Mouse (Mus musculus) kidney, adult 2 months (tissue): ENCODE data around the gene Abcc8. TPM values are rescaled to one million over a fixed set of nuclear protein-coding genes. Genes with fewer than 3 reads are reported as not detected.

Source experiments
- DNase-seq: peaks from one replicate; pipeline ENCODE4 v3.0.0; 2021
- H3K27ac ChIP-seq: fragments of 200-500 bp; 2 replicates; pipeline ENCODE4 v1.5.1; 2012; ENCODE audit warnings: low read depth, low read length, control low read depth, inconsistent platforms; ENCODE audit not compliant: insufficient read depth
- H3K27me3 ChIP-seq: fragments of 200-500 bp; replicated peaks from 2 replicates; pipeline ENCODE4 v1.6.1; 2012; ENCODE audit warnings: mild to moderate bottlenecking, moderate library complexity, low read length, inconsistent platforms; ENCODE audit not compliant: control insufficient read depth, insufficient read depth
- H3K36me3 ChIP-seq: fragments of 200-500 bp; 2 replicates; pipeline ENCODE4 v1.6.1; 2012; ENCODE audit warnings: mild to moderate bottlenecking, moderate library complexity, low read length, inconsistent platforms; ENCODE audit not compliant: control insufficient read depth, insufficient read depth
- H3K4me1 ChIP-seq: fragments of 200-500 bp; 2 replicates; pipeline ENCODE4 v1.6.1; 2011; ENCODE audit warnings: low read length; ENCODE audit not compliant: control insufficient read depth, insufficient read depth
- H3K4me3 ChIP-seq: fragments of 200-500 bp; 2 replicates; pipeline ENCODE4 v1.5.1; 2011; ENCODE audit warnings: mild to moderate bottlenecking, low read depth, low read length, control low read depth; ENCODE audit not compliant: insufficient read depth
- CTCF ChIP-seq: fragments of 200-500 bp; conservative IDR thresholded peaks from 2 replicates; pipeline ENCODE4 v1.5.1; 2011; ENCODE audit warnings: low read depth, mild to moderate bottlenecking, control low read depth, low read length, moderate library complexity, mixed read lengths; ENCODE audit not compliant: insufficient read depth, insufficient read length
- POLR2A ChIP-seq: fragments of 200-500 bp; IDR thresholded peaks from one replicate; pipeline ENCODE4 v1.6.1; 2011; ENCODE audit warnings: low read depth, low read length, control low read depth
- WGBS: fragments of 180-500 bp; shearing (Covaris S2); methylation state at CpG from one replicate; pipeline ENCODE4 v1.1.7; 2018; 5-methylcytosine and 5-hydroxymethylcytosine counted together
- polyA plus RNA-seq: library from polyadenylated mRNA; depleted of rRNA; stranded (reverse); fragments of >200 nt; gene quantifications from 2 replicates; pipeline ENCODE4 v1.2.3, GENCODE M21; 2012

Abcc8 gene
- polyA plus RNA-seq, 1 experiment: 0.30 TPM

DNA sequence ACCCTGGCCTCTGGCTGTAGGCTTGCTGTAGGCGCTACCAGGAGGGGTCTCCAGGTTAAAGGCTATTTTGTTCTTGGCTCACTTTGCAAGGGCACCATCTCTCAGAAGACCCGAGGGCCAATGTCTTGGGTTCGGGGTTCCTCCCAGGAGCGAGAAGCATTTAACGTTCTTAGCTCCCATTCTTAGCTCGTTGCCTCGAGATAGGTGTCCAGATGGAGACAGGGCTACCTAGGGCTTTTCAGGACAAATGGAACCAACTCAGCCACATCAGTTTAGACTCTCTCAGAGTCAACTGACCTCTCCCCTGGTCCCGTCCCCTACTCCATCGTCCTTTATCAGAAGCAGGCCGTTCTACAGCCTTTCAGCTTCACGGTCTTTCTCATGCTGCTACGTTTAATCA lies 47.6 kb downstream of the Abcc8 start:
- DNase-seq: no peak
- 87% methylated on average over 12 of the region's 12 CpGs for WGBS
- Histone ChIP-seq H3K27ac (no peak overlapping the region), H3K4me1 (no peaks in the 10 kb centered on the region), H3K27me3 (no peaks in the 10 kb centered on the region), H3K36me3 (no peaks in the 10 kb centered on the region), H3K4me3 (no peak overlapping the region)
- TF ChIP-seq POLR2A (no peak), CTCF (no peak)

DNA sequence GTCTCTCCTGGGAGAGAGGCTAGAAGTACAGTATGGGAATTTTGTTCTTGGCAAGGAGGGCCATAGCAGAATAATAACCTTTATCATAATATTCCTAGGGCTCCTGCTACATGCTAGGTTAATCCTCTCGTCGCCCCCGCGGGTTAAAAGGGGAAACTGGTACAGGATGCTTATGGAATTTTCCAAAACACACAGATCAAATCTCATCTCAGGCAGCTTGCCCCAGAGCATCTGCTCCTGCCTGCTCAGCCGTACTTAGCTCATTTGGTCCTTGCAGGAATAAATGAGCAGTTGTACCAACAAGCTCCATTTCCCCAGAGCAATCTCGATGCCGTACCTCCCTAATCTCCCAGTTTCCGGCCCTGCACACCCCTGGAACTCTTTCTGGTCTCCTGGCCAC lies 48.0 kb downstream of the Abcc8 start:
- WGBS: 50% methylated on average over 8 of the region's 8 CpGs
- TF ChIP-seq POLR2A: no peak
- no peak for TF ChIP-seq CTCF

DNA sequence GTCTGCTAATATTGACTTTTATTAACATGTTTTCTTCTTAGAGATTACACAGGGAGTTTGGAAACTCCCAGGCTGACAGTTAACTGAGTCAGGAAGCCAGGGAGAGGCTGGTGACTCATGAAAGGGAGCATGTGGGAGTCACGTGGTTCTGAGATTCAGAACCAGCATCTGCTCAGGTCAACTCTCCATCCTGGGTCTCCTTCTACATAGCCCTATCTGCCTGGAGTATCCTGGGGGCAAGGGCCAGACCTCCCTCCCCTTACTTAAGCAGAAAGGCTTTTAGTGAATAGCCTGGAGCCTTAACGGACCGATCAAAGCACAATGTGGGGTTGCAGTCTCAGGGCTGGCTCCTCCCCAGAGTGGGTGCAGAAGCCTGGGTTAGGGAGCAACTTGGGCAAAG lies 48.6 kb downstream of the Abcc8 start:
- H3K36me3 ChIP-seq: no peaks in the 10 kb centered on the region
- no peaks in the 10 kb centered on the region for H3K27me3 ChIP-seq
- no peak overlapping the region for H3K27ac ChIP-seq
- H3K4me1 ChIP-seq: no peaks in the 10 kb centered on the region
- DNase-seq: no peak
- H3K4me3 ChIP-seq: no peak overlapping the region
- TF ChIP-seq CTCF: no peak
- no peak for TF ChIP-seq POLR2A
- 19% methylated on average over 3 of the region's 3 CpGs for WGBS

More for the DNA sequence above, 48.0 kb downstream of the Abcc8 start:
- H3K4me3 ChIP-seq: no peak overlapping the region
- no peaks in the 10 kb centered on the region for H3K36me3 ChIP-seq
- no peak overlapping the region for H3K27ac ChIP-seq
- H3K4me1 ChIP-seq: no peaks in the 10 kb centered on the region
- no peak for DNase-seq
- H3K27me3 ChIP-seq: no peaks in the 10 kb centered on the region

DNA sequence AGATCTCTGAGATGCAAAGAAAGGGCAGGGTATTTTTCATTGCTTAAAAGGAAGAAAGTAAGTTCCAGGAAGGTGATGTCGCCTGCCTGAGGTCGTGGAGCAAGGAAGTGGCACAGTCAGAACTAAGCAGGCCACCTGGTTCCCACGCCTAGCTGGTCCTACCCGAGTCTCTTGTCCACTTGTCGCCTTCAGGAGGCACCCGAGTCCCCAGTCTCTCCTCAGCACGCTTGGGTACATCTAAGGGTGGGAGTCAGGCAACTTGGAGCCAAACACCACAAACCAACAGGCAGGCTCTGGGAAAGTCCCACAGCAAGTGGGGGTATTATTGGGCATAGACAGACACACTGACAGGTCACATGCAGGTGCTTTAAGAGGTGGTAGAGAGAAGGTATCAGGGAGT lies 49.1 kb downstream of the Abcc8 start:
- H3K4me3 ChIP-seq: no peak overlapping the region
- no peak overlapping the region for H3K27ac ChIP-seq
- no peaks in the 10 kb centered on the region for H3K4me1 ChIP-seq
- no peak for TF ChIP-seq CTCF
- no peaks in the 10 kb centered on the region for H3K36me3 ChIP-seq
- 54% methylated on average over 7 of the region's 7 CpGs for WGBS
- DNase-seq: no peak
- H3K27me3 ChIP-seq: no peaks in the 10 kb centered on the region

DNA sequence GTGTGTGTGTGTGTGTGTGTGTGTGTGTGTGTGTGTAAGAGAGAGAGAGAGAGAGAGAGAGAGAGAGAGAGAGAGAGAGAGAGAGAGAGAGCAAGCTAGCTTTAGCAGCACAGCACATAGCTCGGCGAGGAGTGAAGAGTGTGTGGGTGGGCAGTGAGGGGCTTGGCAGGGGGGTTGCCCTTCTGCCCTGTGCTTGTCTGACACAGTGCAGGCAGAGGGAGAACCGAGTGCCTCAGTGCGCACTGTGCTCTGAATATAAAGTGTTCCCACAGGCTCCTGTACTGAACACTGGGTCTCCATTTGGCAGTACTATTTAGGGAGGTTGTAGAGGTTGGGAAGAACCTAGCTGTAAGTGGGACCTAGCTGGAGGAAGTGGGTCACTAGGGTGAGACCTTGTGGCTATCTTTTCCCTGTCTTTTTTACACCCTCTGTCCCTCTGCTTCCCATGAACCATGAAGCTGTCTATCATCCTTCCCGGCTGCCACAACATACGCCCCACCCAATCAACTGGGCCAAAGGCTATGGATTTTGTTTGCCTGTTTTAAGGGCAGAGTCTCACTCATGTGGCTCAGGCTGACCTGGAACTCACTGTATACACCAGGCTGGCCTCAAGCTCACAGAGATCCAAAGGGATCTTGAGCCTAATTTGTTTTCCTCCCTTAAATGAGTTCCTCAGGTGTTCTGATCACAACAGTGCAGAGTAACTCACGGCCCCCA lies 50.2 kb downstream of the Abcc8 start:
- Histone ChIP-seq H3K27ac (no peak overlapping the region), H3K27me3 (no peaks in the 10 kb centered on the region), H3K4me3 (no peak overlapping the region), H3K36me3 (no peaks in the 10 kb centered on the region), H3K4me1 (no peaks in the 10 kb centered on the region)
- no peak for DNase-seq
- 54% methylated on average over 7 of the region's 7 CpGs for WGBS
- TF ChIP-seq CTCF (no peak), POLR2A (no peak)

DNA sequence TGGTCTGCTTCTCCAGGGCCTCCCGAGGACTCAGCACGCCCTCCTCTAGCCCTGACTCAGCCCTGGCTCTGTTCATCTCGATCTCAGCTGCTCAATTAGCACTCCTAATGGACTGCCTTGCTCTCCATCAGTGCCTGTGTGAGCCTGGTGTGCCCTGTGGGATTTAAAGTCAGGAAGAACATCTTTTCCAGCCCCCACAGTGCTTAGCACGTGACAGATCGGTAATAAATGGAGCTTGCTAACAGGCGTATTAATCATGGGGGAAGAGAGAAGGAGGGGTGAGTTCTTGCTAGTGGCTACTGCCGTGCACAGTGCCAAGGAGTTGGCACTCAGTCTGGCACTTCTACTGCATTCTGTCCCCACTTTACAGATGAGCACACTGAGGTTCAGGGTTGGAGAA lies 51.6 kb downstream of the Abcc8 start:
- H3K36me3 ChIP-seq: no peaks in the 10 kb centered on the region
- no peaks in the 10 kb centered on the region for H3K27me3 ChIP-seq
- DNase-seq: no peak
- WGBS: 40% methylated on average over 7 of the region's 7 CpGs
- H3K4me1 ChIP-seq: no peaks in the 10 kb centered on the region
- no peak overlapping the region for H3K4me3 ChIP-seq
- H3K27ac ChIP-seq: no peak overlapping the region
- TF ChIP-seq POLR2A: no peak
- TF ChIP-seq CTCF: no peak

DNA sequence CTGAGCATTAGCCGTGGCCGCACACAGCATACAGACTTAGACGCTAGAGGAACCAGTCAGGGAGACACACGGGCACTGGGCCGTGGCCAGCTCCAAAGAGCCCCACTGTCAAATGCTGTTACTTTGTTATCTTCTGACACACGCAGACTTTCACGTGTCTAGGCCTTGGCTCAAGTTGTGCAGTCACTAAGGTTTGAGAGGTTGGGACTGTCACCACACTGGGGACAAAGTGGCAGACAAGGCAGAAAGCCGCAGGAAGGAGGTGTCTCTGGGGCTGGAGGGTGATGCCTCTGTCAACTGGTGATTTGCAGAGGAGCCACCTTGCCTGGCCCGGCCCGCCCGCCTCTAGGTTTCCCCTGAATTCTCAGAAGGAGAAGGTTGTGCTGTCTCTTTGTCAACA lies 54.5 kb downstream of the Abcc8 start:
- H3K27ac ChIP-seq: no peak overlapping the region
- no peak for DNase-seq
- WGBS: 67% methylated on average over 11 of the region's 11 CpGs

More for the DNA sequence above, 54.5 kb downstream of the Abcc8 start:
- H3K27me3 ChIP-seq: no peaks in the 10 kb centered on the region
- no peak overlapping the region for H3K4me3 ChIP-seq
- TF ChIP-seq POLR2A: no peak
- TF ChIP-seq CTCF: no peak
- H3K36me3 ChIP-seq: no peaks in the 10 kb centered on the region
- H3K4me1 ChIP-seq: no peaks in the 10 kb centered on the region
